Comparison of ENCODE assay signal across 11 mouse cellular contexts in genomic region chr19:28608747-28609146, GRCm38 (mm10).
A peak's percentile ranks its signal among the peaks of the same experiment; 100 is the strongest.
DNase-seq lines count a peak whose midpoint lies in the region; ATAC-seq lines count a peak whose summit lies in the region.
"Had no signal": no experiment of that assay in that cellular context is flagged by ENCODE, and none has a peak within 500 bp of the region (broad histone marks: within the 10 kb centered on the region; RNA-seq: fewer than 3 reads in every experiment).

No protein-coding gene starts in this region.

- H3K27me3 ChIP-seq in forebrain, embryonic 15.5 days: no peaks in the 10 kb centered on the region
- no peaks in the 10 kb centered on the region for H3K27me3 ChIP-seq in forebrain, embryonic 13.5 days
- H3K27me3 ChIP-seq in forebrain, embryonic 16.5 days (replicated peaks; ENCODE audit: control insufficient read depth, insufficient read depth, low read length): no peaks in the 10 kb centered on the region
- peaks cover 2% of the 10 kb centered on the region; the same call in 1 of the 2 replicates for H3K27me3 ChIP-seq in midbrain, embryonic 11.5 days (ENCODE audit: control insufficient read depth, insufficient read depth, low read length)
- H3K27me3 ChIP-seq: megakaryocyte, embryonic 14.5 days had no signal

- no peaks in the 10 kb centered on the region for H3K9me3 ChIP-seq in forebrain, embryonic 15.5 days
- no peaks in the 10 kb centered on the region for H3K9me3 ChIP-seq in forebrain, embryonic 13.5 days (replicated peaks)
- no peaks in the 10 kb centered on the region for H3K9me3 ChIP-seq in forebrain, embryonic 16.5 days (ENCODE audit: control insufficient read depth, low read length)
- H3K9me3 ChIP-seq in midbrain, embryonic 11.5 days (ENCODE audit: control insufficient read depth, low read length): no peaks in the 10 kb centered on the region
- H3K9me3 ChIP-seq: G1E had no signal

- H3K4me3 ChIP-seq in forebrain, embryonic 15.5 days: no peak overlapping the region
- H3K4me3 ChIP-seq in forebrain, embryonic 13.5 days: no peak overlapping the region
- H3K4me3 ChIP-seq in forebrain, embryonic 16.5 days (replicated peaks; ENCODE audit: low read length): no peak overlapping the region
- H3K4me3 ChIP-seq in midbrain, embryonic 11.5 days (ENCODE audit: low read depth, low read length): no peak overlapping the region
- H3K4me3 ChIP-seq: megakaryocyte, embryonic 14.5 days had no signal

- H3K9ac ChIP-seq in forebrain, embryonic 15.5 days (replicated peaks): no peak overlapping the region
- no peak overlapping the region for H3K9ac ChIP-seq in forebrain, embryonic 13.5 days
- no peak overlapping the region for H3K9ac ChIP-seq in forebrain, embryonic 16.5 days (replicated peaks; ENCODE audit: low read depth, low read length)
- H3K9ac ChIP-seq in midbrain, embryonic 11.5 days (ENCODE audit: low read length): peak overlapping the region; percentile 17; the same call in 1 of the 2 replicates

- no peak overlapping the region for H3K27ac ChIP-seq in forebrain, embryonic 15.5 days (replicated peaks)
- no peak overlapping the region for H3K27ac ChIP-seq in forebrain, embryonic 13.5 days
- no peak overlapping the region for H3K27ac ChIP-seq in forebrain, embryonic 16.5 days (ENCODE audit: low read length)
- H3K27ac ChIP-seq in midbrain, embryonic 11.5 days (ENCODE audit: low read depth, low read length): 0 out of 2 replicates have a peak overlapping the region, but pooled peaks have one; percentile 10

- DNase-seq in Muller cell, postnatal 12 days (ENCODE audit: inconsistent ontology term): peak; percentile 26
- peak; percentile 89 for DNase-seq in midbrain, embryonic 11.5 days (ENCODE audit: low spot score, missing footprints)
- DNase-seq in gastrocnemius, adult 18-20 months (ENCODE audit: low spot score): no peak
- DNase-seq in frontal cortex, postnatal 36 days (ENCODE audit: low spot score in 2 of 2): no peak
- no peak for DNase-seq in right cerebral cortex, postnatal 4 days
- DNase-seq: kidney, adult 18-20 months had no signal

- no peaks in the 10 kb centered on the region for H3K36me3 ChIP-seq in forebrain, embryonic 15.5 days
- no peaks in the 10 kb centered on the region for H3K36me3 ChIP-seq in forebrain, embryonic 13.5 days (ENCODE audit: poor library complexity, severe bottlenecking)
- no peaks in the 10 kb centered on the region for H3K36me3 ChIP-seq in forebrain, embryonic 16.5 days (ENCODE audit: control insufficient read depth, insufficient read depth)
- H3K36me3 ChIP-seq in midbrain, embryonic 11.5 days (ENCODE audit: control insufficient read depth, insufficient read depth, low read length): no peaks in the 10 kb centered on the region
- H3K36me3 ChIP-seq: G1E had no signal

- WGBS in forebrain, embryonic 15.5 days: 37% methylated on average over 5 of the region's 5 CpGs
- 47% methylated on average over 5 of the region's 5 CpGs for WGBS in forebrain, embryonic 13.5 days
- WGBS in forebrain, embryonic 16.5 days: 36% methylated on average over 5 of the region's 5 CpGs
- 39% methylated on average over 5 of the region's 5 CpGs for WGBS in midbrain, embryonic 11.5 days

- H3K4me1 ChIP-seq in forebrain, embryonic 15.5 days: 0 out of 2 replicates have a peak, but pooled peaks cover 2% of the 10 kb centered on the region
- H3K4me1 ChIP-seq in forebrain, embryonic 13.5 days: peaks cover 10% of the 10 kb centered on the region
- peaks cover 5% of the 10 kb centered on the region; the same call in 1 of the 2 replicates for H3K4me1 ChIP-seq in forebrain, embryonic 16.5 days (replicated peaks; ENCODE audit: control insufficient read depth, insufficient read depth, low read length)
- H3K4me1 ChIP-seq in midbrain, embryonic 11.5 days (ENCODE audit: control insufficient read depth, insufficient read depth, low read length): peaks cover 12% of the 10 kb centered on the region
- H3K4me1 ChIP-seq: megakaryocyte, embryonic 14.5 days had no signal

- ATAC-seq in forebrain, embryonic 15.5 days (replicated peaks): 0 out of 2 replicates have a peak, but pooled peaks have one; percentile 23
- no peak for ATAC-seq in forebrain, embryonic 13.5 days
- ATAC-seq in forebrain, embryonic 16.5 days: 0 out of 2 replicates have a peak, but pooled peaks have one; percentile 26
- ATAC-seq in midbrain, embryonic 11.5 days (ENCODE audit: low FRiP score): peak; percentile 64; the same call in 1 of the 2 replicates

- no peak overlapping the region for H3K4me2 ChIP-seq in forebrain, embryonic 15.5 days (replicated peaks)
- no peak overlapping the region for H3K4me2 ChIP-seq in forebrain, embryonic 13.5 days
- H3K4me2 ChIP-seq in forebrain, embryonic 16.5 days (ENCODE audit: low read length): no peak overlapping the region
- H3K4me2 ChIP-seq in midbrain, embryonic 11.5 days: no peak overlapping the region

Comparison
In these comparisons a context has a peak if more than half of its experiments do, and no peak if none do; other contexts are left out.
1. DNase-seq: peak in Muller cell, postnatal 12 days (single experiment) and midbrain, embryonic 11.5 days (single experiment); none in gastrocnemius, adult 18-20 months (single experiment), frontal cortex, postnatal 36 days (0 of 2) and right cerebral cortex, postnatal 4 days (single experiment).